Mouse (Mus musculus) left cerebral cortex, postnatal 36 days (tissue): ENCODE results near the gene Srd5a3. TPM values are rescaled to one million over a fixed set of nuclear protein-coding genes. Genes with fewer than 3 reads are reported as not detected.

Experiments used
- DNase-seq, 2 experiments: peaks; one replicate each; pipeline ENCODE4 v3.0.0; 2021 to 2022; ENCODE audit warnings: low spot score in 2 of 2, mixed read lengths in 1 of 2
- intact Hi-C: fragments of 180-260 bp; cut with DNase I; formaldehyde crosslinking; loops from one replicate; pipeline ENCODE4 v1.15.1; 2025
- total RNA-seq, 2 experiments: library from RNA; stranded (reverse); gene quantifications; 2 replicates each; pipeline ENCODE4 v1.2.3; 2021

The Srd5a3 gene
- total RNA-seq, 2 experiments from 2014 or later = 18.2 to 24.4 TPM

DNA sequence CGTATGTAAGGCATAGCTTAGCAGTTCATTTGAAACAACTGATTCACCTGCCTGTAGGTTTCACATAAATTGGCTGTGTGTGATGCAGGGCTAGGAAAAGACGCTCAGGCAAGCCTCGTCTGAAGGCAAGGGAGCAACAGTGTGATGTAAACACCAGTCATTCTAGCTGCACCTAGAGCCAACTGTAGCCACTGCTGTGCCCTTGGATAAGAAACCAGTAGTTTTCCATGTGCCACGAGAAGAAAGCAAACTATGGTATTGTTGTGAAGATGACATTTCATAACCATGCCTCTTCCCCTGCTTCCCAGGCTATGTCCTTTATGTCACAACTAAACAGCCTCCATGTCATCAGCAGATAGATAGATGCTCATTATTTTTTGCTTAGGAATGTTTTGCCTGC lies 3.3 kb downstream of the Srd5a3 start:
- intact Hi-C loops = loop anchor here (5.0 to 10.0 kb wide), 3 partner anchors 39 to 381 kb away; partner anchors contain the start of genes Exoc1 and Tmem165
- no peak for DNase-seq

GRCm38 (mm10) chr5:76146401-76146800 lies 6.3 kb downstream of the Srd5a3 start:
- no peak for DNase-seq
- intact Hi-C loops = loop anchor here (10.0 kb wide), 1 partner anchor 378 kb away; the partner anchor contains the start of gene Exoc1

- no peak for DNase-seq
- intact Hi-C loops = loop anchor here (10.0 kb wide), 1 partner anchor 375 kb away; the partner anchor contains the start of gene Exoc1
Measured at GRCm38 (mm10) chr5:76149436-76149835, 9.4 kb downstream of the Srd5a3 start.

DNA sequence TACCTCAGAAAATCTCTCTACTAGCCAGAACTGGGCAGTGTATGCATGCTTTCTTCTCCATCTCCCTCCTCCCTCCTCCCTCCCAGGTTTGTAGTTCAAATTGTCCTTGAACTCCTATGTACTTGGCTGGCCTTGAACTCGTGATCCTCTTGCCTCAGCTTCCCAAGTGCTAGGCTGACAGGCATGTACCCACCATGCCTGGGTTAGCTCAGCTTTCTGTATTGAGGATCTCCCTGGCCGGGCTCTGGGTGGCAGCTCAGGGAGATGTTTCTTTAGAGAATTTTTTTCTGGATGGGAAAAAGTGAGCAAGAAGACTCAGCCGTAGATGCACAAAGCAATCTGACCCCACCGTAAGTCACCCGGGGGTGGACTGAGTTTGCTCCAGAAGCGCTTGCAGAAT lies 12.9 kb downstream of the Srd5a3 start:
- intact Hi-C loops = no loop called here
- no peak for DNase-seq

DNA sequence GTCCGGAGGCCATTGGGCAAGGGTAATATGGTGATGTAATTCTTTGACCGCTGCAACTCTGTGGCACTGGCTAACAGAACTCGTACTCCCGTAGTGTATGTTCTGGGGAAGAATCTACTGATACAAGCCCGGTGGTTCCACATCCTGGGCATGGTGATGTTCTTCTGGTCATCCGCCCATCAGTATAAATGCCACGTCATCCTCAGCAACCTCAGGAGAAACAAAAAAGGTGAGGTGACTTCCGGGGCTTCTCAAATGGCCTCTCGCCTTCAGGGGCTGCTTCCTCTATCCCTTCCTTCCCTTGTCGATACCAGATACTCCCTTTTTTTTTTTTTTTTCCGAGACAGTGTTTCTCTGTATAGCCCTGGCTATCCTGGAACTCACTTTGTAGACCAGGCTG lies 13.4 kb downstream of the Srd5a3 start:
- no peak for DNase-seq

GRCm38 (mm10) chr5:76154434-76155165 lies 14.5 kb downstream of the Srd5a3 start:
- intact Hi-C loops = no loop called here
- no peak for DNase-seq

More for the DNA sequence above, 13.4 kb downstream of the Srd5a3 start:
- intact Hi-C loops = no loop called here

DNA sequence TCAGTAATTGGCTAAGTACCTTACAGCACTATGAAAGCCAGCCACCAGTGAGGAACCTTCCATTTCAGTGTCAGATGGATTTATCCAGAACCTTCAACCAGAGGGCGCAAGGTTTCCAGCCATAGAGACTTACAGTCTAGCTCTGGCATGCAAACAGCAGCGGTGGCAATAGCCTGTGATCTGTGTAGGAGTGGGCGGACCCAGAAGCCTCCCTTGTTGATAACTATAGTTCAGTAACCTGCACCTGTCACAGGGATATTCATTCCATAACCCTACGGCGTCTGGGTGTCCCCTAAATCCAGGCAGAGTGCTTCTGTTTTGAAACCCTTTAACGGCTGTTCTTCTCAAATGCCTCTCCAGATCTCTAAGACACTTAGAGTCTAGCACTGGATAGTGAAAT lies 19.5 kb downstream of the Srd5a3 start:
- no peak for DNase-seq
- intact Hi-C loops = no loop called here

DNA sequence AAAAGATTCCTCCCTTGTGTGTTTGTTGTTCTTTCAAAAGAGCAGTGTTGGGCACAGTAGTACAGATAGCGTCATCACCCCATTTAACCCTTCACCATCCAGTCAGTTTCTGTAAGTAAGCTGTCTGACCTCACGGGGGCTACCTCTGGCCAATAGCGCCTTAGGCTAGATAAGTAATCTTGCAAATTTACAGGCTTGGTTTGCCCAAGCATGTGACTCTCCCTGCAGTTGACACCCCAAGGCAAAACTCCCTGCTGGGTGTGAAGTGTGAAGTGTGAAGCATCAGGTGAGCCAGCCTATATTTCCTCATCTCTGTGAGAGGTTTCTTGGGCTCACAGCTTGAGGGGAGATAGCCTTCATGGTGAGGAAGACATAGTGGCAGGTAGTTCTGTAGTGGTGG lies 20.0 kb downstream of the Srd5a3 start:
- intact Hi-C loops = no loop called here
- DNase-seq = no peak

- intact Hi-C loops = no loop called here
- no peak for DNase-seq
Measured at GRCm38 (mm10) chr5:76161491-76161890, 21.4 kb downstream of the Srd5a3 start.

GRCm38 (mm10) chr5:76162926-76163325 lies 22.9 kb downstream of the Srd5a3 start:
- intact Hi-C loops = no loop called here
- no peak for DNase-seq

- intact Hi-C loops = no loop called here
- no peak for DNase-seq
Measured at GRCm38 (mm10) chr5:76163828-76164390, 23.8 kb downstream of the Srd5a3 start.

- intact Hi-C loops = no loop called here
- DNase-seq = no peak
Measured at GRCm38 (mm10) chr5:76164827-76165226, 24.8 kb downstream of the Srd5a3 start.

GRCm38 (mm10) chr5:76170522-76170921 lies 30.5 kb downstream of the Srd5a3 start:
- DNase-seq = no peak
- intact Hi-C loops = no loop called here

GRCm38 (mm10) chr5:76171039-76171438 lies 31.0 kb downstream of the Srd5a3 start:
- no peak for DNase-seq
- intact Hi-C loops = no loop called here

DNA sequence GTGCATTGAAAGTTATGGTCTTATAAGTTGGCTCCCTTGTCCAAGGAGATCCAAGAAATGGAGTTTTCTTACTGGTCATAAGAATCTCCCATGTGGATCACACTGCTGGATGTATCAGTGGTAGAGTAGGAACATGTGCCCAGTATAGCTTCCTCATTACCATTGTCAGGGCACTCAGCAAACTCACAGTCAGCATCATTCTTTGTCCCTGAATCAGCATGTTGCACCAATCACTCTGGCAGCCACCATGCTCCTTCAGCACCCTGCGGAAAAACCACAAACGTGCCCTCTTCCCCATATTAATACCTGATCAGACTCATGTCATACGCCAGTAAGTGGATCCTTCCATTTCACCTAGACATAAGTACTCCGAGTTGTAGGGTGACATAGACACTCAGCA lies 35.0 kb downstream of the Srd5a3 start:
- intact Hi-C loops = no loop called here
- no peak for DNase-seq

DNA sequence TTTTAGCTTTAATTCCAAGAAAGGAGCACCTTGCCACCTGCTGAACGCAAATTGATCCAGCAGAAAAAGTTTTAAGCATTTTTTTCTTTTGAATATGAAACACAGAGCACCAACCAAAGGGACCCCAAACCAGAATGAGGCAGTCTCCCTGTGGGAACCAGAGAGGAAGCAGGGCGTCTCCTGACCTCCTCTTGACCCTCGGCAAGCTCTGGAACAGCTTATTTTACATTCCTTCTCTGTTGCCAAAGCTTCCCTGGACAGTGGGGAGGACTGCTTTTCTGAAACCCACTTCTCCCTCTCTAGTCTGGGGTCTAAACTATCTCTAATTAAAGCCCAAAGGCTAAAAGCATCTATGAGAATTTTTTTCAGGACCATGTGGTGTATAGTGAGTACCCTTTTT lies 36.3 kb downstream of the Srd5a3 start:
- intact Hi-C loops = no loop called here
- no peak for DNase-seq

DNA sequence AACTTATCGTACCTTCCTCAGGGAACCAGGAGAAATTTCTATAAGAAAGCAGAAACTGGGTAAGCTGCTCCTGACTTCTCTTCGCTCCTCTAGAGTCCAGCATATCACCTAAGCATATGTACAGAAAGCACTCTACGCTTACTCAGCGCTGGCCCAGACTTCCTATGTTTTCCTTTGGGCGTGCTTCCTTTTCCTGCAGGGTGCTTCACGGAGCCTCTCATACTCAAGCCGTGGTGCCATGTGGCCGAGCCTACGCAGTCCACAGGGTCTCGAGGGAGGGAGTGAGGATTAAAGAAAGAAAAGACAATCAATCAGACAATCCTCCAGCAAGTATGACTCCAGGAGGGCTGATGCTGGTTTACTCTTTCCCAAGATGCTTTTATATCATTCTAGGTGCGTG lies 36.8 kb downstream of the Srd5a3 start:
- DNase-seq = no peak
- intact Hi-C loops = no loop called here

DNA sequence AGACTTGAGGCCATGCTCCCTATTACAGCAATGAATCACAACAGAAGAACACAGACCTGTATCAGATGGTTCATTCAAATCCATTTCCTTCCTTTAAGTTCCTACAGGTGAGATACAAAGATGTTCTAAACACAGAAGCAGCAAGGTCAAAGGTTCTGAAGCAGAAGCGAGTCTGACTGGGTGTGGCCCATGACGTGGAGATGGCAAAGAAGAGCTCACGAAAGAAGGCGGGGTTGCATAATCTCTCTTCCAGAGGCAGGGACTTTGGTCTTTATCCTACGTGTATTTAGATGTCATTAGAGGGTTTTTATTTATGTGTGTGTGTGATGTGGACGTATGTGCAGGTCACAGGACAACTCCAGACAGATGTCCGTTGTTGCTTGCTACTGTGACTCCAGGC lies 37.6 kb downstream of the Srd5a3 start:
- DNase-seq = no peak
- intact Hi-C loops = no loop called here

DNA sequence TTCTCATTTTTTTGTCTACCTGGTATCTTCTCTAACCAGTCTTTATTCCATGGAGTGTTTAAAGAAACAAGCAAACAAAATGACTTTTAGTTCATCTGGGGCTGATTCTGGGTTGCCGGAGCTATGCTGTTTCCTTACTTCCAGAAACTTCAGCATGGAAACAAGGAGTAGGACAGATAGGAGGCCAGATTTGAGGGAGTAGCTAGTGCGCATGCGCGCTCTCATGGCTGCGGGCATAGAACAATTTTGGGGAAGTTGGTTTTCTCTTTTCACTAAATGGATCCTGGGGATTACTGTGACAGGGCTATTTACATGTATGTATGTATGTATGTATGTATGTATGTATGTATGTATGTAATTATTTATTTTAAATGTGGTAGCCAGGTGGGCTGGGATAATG lies 39.1 kb downstream of the Srd5a3 start:
- intact Hi-C loops = no loop called here
- DNase-seq = no peak

GRCm38 (mm10) chr5:76179791-76180190 lies 39.7 kb downstream of the Srd5a3 start:
- intact Hi-C loops = loop anchor here (5.0 kb wide), 1 partner anchor 37 kb away; the partner anchor contains the start of gene Srd5a3
- no peak for DNase-seq

GRCm38 (mm10) chr5:76182326-76182725 lies 42.3 kb downstream of the Srd5a3 start:
- intact Hi-C loops = loop anchor here (5.0 kb wide), 1 partner anchor 40 kb away; the partner anchor contains the start of gene Srd5a3
- no peak for DNase-seq
